In genomic region chr1:134368777-134369337, GRCm38 (mm10) we compare ENCODE assay signal across 10 mouse cellular contexts. TPM values are rescaled to one million over a fixed set of nuclear protein-coding genes. Genes with fewer than 3 reads are reported as not detected.
A peak's percentile ranks its signal among the peaks of the same experiment; 100 is the strongest.
DNase-seq lines count a peak whose midpoint lies in the region; ATAC-seq and TF ChIP-seq lines count a peak whose summit lies in the region.
"Had no signal": no experiment of that assay in that cellular context is flagged by ENCODE, and none has a peak within 500 bp of the region (broad histone marks: within the 10 kb centered on the region; RNA-seq: fewer than 3 reads in every experiment).

No protein-coding gene starts in this region.

- H3K4me3 ChIP-seq in layer of hippocampus, adult 2 months = no peak overlapping the region
- H3K4me3 ChIP-seq in liver, postnatal 0 days (ENCODE audit: low read depth, low read length) = no peak overlapping the region
- H3K4me3 ChIP-seq: midbrain, embryonic 12.5 days had no signal

- 49% methylated on average over 9 of the region's 9 CpGs for WGBS in liver, postnatal 0 days (ENCODE audit: insufficient replicate concordance)

- peaks cover 11% of the 10 kb centered on the region for H3K9me3 ChIP-seq in liver, postnatal 0 days (ENCODE audit: low read length)
- H3K9me3 ChIP-seq: midbrain, embryonic 12.5 days had no signal

- H3K36me3 ChIP-seq in liver, postnatal 0 days (replicated peaks; ENCODE audit: insufficient read depth, low read length) = no peaks in the 10 kb centered on the region
- H3K36me3 ChIP-seq: midbrain, embryonic 12.5 days had no signal

- H3K4me2 ChIP-seq in liver, postnatal 0 days (ENCODE audit: low read depth, low read length) = no peak overlapping the region
- H3K4me2 ChIP-seq: midbrain, embryonic 12.5 days had no signal

- H3K9ac ChIP-seq in liver, postnatal 0 days (replicated peaks) = no peak overlapping the region
- H3K9ac ChIP-seq: midbrain, embryonic 12.5 days had no signal

- no peaks in the 10 kb centered on the region for H3K4me1 ChIP-seq in liver, postnatal 0 days (ENCODE audit: insufficient read depth)
- H3K4me1 ChIP-seq: midbrain, embryonic 12.5 days had no signal

- ATAC-seq in liver, postnatal 0 days = no peak
- no peak; the same call in 1 of the 2 replicates for ATAC-seq in granulocyte monocyte progenitor cell, adult 5-6 weeks (replicated peaks; ENCODE audit: poor library complexity, severe bottlenecking)

- peak; percentile 82 for TF ChIP-seq CTCF in layer of hippocampus, adult 2 months (conservative IDR thresholded peaks at IDR 0.05)
- TF ChIP-seq CTCF in liver, postnatal 0 days (IDR thresholded peaks at IDR 0.05; ENCODE audit: low read depth) = peak; percentile 75

- no peak for TF ChIP-seq EP300 in liver, postnatal 0 days (IDR thresholded peaks at IDR 0.05; ENCODE audit: low read depth)

- H3K27me3 ChIP-seq in liver, postnatal 0 days (ENCODE audit: insufficient read depth, low read length) = no peaks in the 10 kb centered on the region

- peak in 1 of 2 experiments; percentile 60 for DNase-seq in layer of hippocampus, adult 2 months (ENCODE audit: low spot score in 2 of 2)
- no peak for DNase-seq in layer of hippocampus, adult 9-11 months
- DNase-seq in R1 (ENCODE audit: low read depth, low spot score) = peak; percentile 73
- DNase-seq in cerebellum, postnatal 36 days = peak; percentile 53 to 59
- DNase-seq in heart, postnatal 4 days = peak; percentile 76
- DNase-seq in liver, postnatal 0 days = peak; percentile 70
- peak; percentile 71 for DNase-seq in right cerebral cortex, postnatal 14 days

- H3K27ac ChIP-seq in layer of hippocampus, adult 2 months = no peak overlapping the region
- H3K27ac ChIP-seq in liver, postnatal 0 days (ENCODE audit: low read depth) = no peak overlapping the region
- H3K27ac ChIP-seq: midbrain, embryonic 12.5 days had no signal

RNA-seq across cellular contexts. Expression of gene Tmem183a, which starts 7.1 kb away (rescaled TPM):
- 10 to 100 TPM; 73.5 to 76.7 TPM for total RNA-seq in layer of hippocampus, adult 2 months (2021)
- total RNA-seq in heart, postnatal 4 days (2021) = 10 to 100 TPM; 33.8 to 42.5 TPM
- polyA plus RNA-seq in liver, postnatal 0 days (2015; fragmentation: Nextera tagmentation; extraction: Ambion mirVana) = 44.1 and 46.1 TPM in 2 replicates
- 31.8 and 34.3 TPM in 2 replicates for total RNA-seq in granulocyte monocyte progenitor cell, adult 5-6 weeks (2014; fragmentation: Nextera tagmentation)
- 53.6 and 115 TPM in 2 replicates for total RNA-seq in granulocyte monocyte progenitor cell, adult 5-6 weeks (2017)

RNA-seq across cellular contexts. Expression of gene 4933406M09Rik, which starts 16.9 kb away (rescaled TPM):
- not detected for total RNA-seq in layer of hippocampus, adult 2 months (2021)
- total RNA-seq in heart, postnatal 4 days (2021) = not detected
- polyA plus RNA-seq in liver, postnatal 0 days (2015; fragmentation: Nextera tagmentation; extraction: Ambion mirVana) = not detected in 2 replicates
- total RNA-seq in granulocyte monocyte progenitor cell, adult 5-6 weeks (2014; fragmentation: Nextera tagmentation) = not detected in 2 replicates
- not detected in 2 replicates for total RNA-seq in granulocyte monocyte progenitor cell, adult 5-6 weeks (2017)
- polyA plus RNA-seq: frontal cortex, adult 2 months; midbrain, embryonic 12.5 days had no signal

RNA-seq across cellular contexts. Expression of gene Ppfia4, which starts 36.1 kb away (rescaled TPM):
- total RNA-seq in layer of hippocampus, adult 2 months (2021) = 10 to 100 TPM; 71.9 to 79.7 TPM
- 1 to 10 TPM; 7.3 to 9.2 TPM for total RNA-seq in heart, postnatal 4 days (2021)
- polyA plus RNA-seq in liver, postnatal 0 days (2015; fragmentation: Nextera tagmentation; extraction: Ambion mirVana) = 1.3 and 1.6 TPM in 2 replicates
- total RNA-seq in granulocyte monocyte progenitor cell, adult 5-6 weeks (2014; fragmentation: Nextera tagmentation) = 6.4 and 12.5 TPM in 2 replicates
- 4.1 and 4.6 TPM in 2 replicates for total RNA-seq in granulocyte monocyte progenitor cell, adult 5-6 weeks (2017)

RNA-seq across cellular contexts. Expression of gene Cyb5r1, which starts 36.5 kb away (rescaled TPM):
- 10 to 100 TPM; 27.4 to 39.9 TPM for total RNA-seq in layer of hippocampus, adult 2 months (2021)
- 10 to 100 TPM; 31.0 to 31.1 TPM for total RNA-seq in heart, postnatal 4 days (2021)
- 7.7 and 8.2 TPM in 2 replicates for polyA plus RNA-seq in liver, postnatal 0 days (2015; fragmentation: Nextera tagmentation; extraction: Ambion mirVana)
- 51.2 and 63.3 TPM in 2 replicates for total RNA-seq in granulocyte monocyte progenitor cell, adult 5-6 weeks (2014; fragmentation: Nextera tagmentation)
- 26.0 and 34.6 TPM in 2 replicates for total RNA-seq in granulocyte monocyte progenitor cell, adult 5-6 weeks (2017)

RNA-seq across cellular contexts. Expression of gene Adipor1, which starts 46.3 kb away (rescaled TPM):
- total RNA-seq in layer of hippocampus, adult 2 months (2021) = 10 to 100 TPM; 53.1 to 55.2 TPM
- total RNA-seq in heart, postnatal 4 days (2021) = 100 to 1,000 TPM; 126 to 130 TPM
- 93.5 and 98.9 TPM in 2 replicates for polyA plus RNA-seq in liver, postnatal 0 days (2015; fragmentation: Nextera tagmentation; extraction: Ambion mirVana)
- total RNA-seq in granulocyte monocyte progenitor cell, adult 5-6 weeks (2014; fragmentation: Nextera tagmentation) = 62.4 and 63.0 TPM in 2 replicates
- 52.7 and 53.3 TPM in 2 replicates for total RNA-seq in granulocyte monocyte progenitor cell, adult 5-6 weeks (2017)

Comparison
In these comparisons a context has a peak if more than half of its experiments do, and no peak if none do; other contexts are left out.
1. RNA of gene Ppfia4, which starts 36.1 kb away (total RNA-seq): 71.9 to 79.7 TPM in layer of hippocampus, adult 2 months; 7.3 to 9.2 TPM in heart, postnatal 4 days and 4.1 to 12.5 TPM in granulocyte monocyte progenitor cell, adult 5-6 weeks; every median in the first group is over 4 times any median in the second.